Mouse (Mus musculus) kidney, adult 2 months (tissue): Measurements from ENCODE around the gene Wdr82.

Experiments
- CTCF ChIP-seq: fragments of 200-500 bp; conservative IDR thresholded peaks from 2 replicates; pipeline ENCODE4 v1.5.1; 2011; ENCODE audit warnings: low read depth, mild to moderate bottlenecking, control low read depth, low read length, moderate library complexity, mixed read lengths; ENCODE audit not compliant: insufficient read depth, insufficient read length
- POLR2A ChIP-seq: fragments of 200-500 bp; IDR thresholded peaks from one replicate; pipeline ENCODE4 v1.6.1; 2011; ENCODE audit warnings: low read depth, low read length, control low read depth

DNA sequence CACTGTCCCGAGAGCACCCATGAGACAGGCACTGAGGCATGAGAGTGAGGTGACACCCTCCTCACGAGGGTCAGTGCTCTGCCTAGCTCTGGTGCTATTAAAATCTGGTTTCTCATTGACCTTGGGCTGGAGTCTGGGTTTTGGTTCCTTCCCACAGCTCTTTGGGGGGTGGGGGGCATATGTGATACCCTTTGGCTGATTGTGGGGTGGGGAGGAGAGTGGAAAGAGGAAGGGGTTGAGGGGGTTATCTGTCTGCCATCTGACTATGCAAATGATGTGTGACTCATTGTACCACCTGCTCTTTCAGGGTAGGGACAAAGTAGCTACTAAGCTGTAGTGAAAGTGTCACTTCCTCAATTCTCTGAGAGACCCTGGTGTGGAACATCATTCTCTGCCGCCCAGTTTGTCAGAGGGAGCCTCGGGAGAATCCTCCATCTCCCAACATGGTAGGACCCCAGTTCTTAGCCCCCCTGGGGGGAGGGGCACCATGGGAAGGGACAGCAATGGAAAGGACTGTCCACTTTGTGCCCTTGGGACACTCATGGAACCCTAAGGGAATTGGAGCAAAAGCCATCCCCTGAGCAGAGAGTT lies 51.6 kb downstream of the Wdr82 start, which contains the start of gene Tlr9:
- TF ChIP-seq POLR2A (no peak), CTCF (no peak)
